Mouse (Mus musculus): ENCODE measurements around the gene Nfya. TPM values are rescaled to one million over a fixed set of nuclear protein-coding genes. Genes with fewer than 3 reads are reported as not detected.

Gene Nfya
- total RNA-seq, 2 experiments from 2014 or later: 24.3 to 26.5 TPM

DNA sequence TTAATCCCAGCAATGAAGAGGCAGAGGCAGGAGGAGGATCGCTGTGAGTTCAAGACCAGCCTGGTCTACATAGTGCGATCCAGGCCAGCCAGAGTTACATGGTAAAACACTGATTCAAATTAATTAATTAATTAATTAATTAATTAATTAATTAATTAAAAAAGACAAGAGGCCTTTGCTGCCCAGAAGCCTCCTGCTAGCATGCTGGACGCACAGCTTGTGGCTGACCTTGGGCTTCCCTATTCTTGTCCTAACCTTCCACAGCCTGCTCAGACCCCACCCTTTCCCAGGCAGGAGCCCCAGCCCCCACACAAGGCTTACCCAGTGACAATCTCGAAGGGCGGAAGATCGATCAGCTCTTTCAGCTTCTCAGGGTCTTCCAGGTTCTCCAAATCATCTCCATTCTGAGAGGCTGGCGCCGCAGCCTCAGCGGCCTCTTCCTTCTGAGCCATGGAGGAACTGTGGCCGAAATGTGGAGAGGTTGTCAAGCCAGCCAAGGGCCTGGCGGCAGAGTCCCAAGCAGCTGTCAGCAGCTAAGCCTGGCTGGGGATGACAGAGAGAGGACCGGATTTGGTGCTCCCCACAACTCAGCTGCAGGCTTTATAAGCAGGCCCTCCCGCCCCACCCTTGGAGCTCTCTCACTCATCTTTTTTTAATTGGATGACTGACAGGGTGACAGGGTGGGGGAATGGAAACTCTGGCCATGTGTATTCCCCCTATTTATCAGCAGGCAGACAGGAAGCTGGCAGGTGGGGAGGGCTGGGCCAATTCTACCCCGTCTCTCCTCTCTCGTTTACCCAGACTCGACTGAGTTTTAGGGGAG, 22.7 kb upstream of the Nfya start, which contains the start of gene Apobec2:
Gene Apobec2, minus strand, starts transcription at position 773 of the 823 bp plus-strand sequence.
- intact Hi-C loops (cut with DNase I): no loop called here
- DNase-seq: peak; percentile 65 to 82

- intact Hi-C loops (cut with DNase I): no loop called here
- DNase-seq: no peak
These were observed 21.3 kb upstream of the Nfya start for GRCm38 (mm10) chr17:48431054-48431453.

DNA sequence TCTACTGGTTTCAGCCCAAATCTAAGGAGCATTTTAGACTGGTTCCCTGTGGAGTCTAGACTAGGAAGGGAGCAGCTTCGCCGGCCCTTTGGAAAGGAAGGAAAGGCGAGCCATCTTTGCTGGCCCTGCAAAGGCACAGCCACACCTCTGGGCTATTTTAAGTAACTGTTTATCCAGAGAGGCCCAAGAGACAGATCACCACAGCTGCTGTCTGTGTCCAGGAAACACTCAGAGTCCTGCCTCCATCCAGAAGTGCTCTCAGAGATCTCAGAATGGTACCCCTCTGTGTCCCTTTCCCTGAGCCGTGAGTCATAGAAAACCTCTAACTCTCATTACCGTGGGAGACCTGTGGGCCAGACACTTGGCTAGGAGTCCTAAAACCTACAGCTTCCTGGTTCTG, 20.7 kb upstream of the Nfya start:
- intact Hi-C loops (cut with DNase I): no loop called here
- DNase-seq: peak; percentile 32 to 42

DNA sequence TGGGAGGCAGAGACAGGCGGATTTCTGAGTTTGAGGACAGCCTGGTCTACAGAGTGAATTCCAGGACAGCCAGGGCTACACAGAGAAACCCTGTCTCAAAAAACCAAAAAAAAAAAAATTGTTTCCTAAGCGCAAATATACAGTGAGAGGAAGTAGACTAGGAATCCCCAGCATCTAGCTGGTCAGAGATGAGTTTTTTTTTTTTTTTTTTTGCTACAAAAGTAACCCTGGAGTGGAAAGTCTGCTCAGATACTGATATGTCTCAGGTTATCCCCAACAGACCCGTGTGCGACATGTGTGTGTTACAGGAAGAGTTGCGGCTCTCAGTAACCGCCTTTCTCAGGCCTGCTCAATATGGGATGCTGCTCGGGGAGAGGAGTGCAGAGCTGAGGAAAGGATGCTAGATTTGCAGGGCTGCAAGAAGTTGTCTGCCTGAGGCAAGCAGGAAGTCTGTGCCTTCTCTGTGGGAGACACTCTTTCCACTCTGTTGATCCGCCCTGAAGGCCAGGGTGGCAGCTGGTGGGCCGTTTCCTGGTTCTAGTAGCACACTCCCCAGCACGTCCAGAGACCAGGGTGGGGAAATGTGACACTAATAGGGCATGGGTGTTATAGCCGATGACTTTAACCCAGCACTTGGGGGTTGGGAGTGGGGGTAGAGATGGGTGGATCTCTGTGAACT, 18.3 kb upstream of the Nfya start:
- DNase-seq: no peak
- intact Hi-C loops (cut with DNase I): no loop called here

DNA sequence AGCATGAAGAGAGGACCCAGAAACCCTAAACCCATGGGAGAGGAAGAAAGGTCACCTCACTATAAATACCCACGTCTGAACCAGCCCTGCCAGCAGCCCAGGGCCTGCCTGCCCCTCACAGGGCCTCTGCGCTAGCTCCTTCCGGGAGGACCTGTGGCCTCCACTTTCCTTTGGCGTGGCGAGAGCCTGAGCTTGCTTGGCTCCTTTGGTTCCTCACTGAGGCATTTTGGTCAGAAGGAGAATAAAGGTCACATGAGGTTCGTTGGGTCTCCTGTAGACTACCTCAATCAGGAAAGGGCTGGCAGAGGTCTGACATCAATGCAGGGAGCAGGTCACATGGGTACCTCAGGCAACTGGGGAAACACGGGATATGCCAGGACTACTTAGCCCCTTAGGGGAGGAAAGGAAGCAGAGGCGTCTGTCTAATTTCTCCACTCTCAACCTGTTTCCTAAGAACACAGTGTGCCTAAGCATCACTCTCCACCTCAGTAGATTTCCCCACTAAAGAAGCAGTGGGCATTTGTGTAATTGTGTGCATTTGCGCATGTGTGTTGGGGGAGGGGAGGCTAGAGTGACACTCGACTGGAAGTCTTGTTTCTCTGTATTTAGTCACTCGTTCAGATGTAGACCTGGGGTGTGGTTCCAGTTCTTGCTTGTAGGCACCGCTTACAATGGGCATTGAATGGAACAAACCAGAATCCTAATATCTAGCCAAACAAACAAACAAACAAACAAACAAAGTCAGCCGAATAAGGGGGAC, 17.5 kb upstream of the Nfya start:
- DNase-seq: peak; percentile 34 to 41
- intact Hi-C loops (cut with DNase I): no loop called here

- DNase-seq: peak in 1 of 2 experiments; percentile 22
- intact Hi-C loops (cut with DNase I): no loop called here
These were observed 16.3 kb upstream of the Nfya start for GRCm38 (mm10) chr17:48425823-48426612.

- no peak for DNase-seq
- intact Hi-C loops (cut with DNase I): no loop called here
These were observed 14.5 kb upstream of the Nfya start for GRCm38 (mm10) chr17:48424237-48424636.

- intact Hi-C loops (cut with DNase I): no loop called here
- DNase-seq: no peak
These were observed 9.9 kb upstream of the Nfya start for GRCm38 (mm10) chr17:48419571-48419970.

DNA sequence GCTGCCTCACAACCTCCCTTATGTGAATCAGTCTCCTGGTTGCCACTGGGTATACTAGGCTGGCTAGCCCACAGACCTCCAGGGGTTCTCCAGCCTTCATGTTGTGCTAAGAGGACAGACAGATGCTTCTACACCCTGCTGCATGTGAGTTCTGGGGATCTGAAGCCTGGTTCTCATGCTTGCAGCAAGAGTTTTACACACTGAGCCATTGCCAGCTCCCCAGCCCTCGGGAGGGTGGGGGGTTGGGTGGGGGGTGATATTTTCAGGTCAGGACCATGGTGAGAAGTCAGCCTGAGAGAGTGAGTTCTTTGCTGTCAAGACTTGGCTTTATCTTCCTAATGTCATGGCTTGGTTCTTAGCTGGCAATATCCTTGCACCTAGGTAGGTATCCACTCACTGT, 9.1 kb upstream of the Nfya start:
- intact Hi-C loops (cut with DNase I): no loop called here
- no peak for DNase-seq

GRCm38 (mm10) chr17:48418174-48418573, 8.5 kb upstream of the Nfya start:
- DNase-seq: peak in 1 of 2 experiments; percentile 20
- intact Hi-C loops (cut with DNase I): no loop called here

- intact Hi-C loops (cut with DNase I): loop anchor here (1.0 to 2.0 kb wide), 2 partner anchors 49 to 185 kb away; no protein-coding TSS in a partner anchor
- no peak for DNase-seq
These were observed 7.8 kb upstream of the Nfya start for GRCm38 (mm10) chr17:48417521-48417920.

DNA sequence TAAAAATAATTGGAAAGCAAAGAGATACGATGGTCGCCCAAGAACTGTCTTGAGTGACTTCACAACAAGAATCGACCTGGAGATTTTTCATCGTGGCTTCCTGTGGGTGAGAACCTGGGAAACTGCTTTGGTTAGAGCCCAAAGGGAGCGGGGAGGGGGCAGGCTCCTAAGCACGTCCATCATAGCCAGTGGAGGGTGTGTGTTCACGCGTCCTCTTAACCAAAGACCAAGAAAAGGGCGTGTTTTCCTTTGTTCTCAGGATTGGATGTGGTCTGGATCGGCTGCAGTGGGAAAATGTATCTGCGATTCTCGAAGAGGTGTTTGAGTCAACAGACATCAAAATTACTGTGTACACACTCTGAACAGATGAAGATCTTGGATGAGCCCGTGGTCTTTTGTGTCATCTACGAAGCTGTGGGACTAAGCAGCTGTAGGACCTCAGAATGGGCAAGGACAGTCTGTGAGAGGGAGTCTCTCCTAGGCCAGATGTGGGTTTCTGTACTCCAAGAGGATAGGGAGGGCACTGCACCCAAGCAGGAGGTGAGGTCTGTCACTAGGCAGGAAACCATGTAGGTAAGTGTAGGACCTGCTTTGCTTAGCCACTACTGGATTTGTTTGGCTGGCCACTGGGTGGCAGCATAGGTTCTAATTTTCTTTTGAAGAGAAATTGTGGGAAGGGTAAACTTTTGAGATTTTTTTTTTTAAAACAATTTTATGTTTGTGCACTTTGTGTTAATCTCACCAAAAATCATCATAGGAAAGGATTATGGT, 6.9 kb upstream of the Nfya start:
- DNase-seq: peak; percentile 65 to 77
- intact Hi-C loops (cut with DNase I): loop anchor here (1.0 to 2.0 kb wide), 2 partner anchors 50 to 186 kb away; no protein-coding TSS in a partner anchor

GRCm38 (mm10) chr17:48416011-48416410, 6.3 kb upstream of the Nfya start:
- intact Hi-C loops (cut with DNase I): loop anchor here (2.0 kb wide), 1 partner anchor 51 kb away; no protein-coding TSS in a partner anchor
- no peak for DNase-seq

DNA sequence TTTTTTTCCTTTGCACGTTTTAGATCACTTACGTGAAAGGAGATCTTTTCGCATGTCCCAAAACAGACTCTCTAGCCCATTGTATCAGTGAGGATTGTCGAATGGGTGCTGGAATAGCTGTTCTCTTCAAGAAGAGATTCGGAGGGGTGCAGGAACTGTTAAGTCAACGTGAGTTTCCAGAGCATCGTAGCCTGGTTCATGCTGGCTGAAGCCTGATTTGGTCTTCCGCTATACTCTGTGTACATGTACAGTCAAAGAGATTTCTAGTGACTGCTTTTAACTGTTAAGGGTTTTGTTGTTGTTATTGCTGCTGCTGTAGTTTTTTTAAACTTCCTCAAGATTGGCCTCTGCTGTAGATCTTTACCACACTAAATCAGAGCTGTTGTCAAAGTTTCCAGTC, 1.5 kb upstream of the Nfya start:
- intact Hi-C loops (cut with DNase I): no loop called here
- DNase-seq: no peak

DNA sequence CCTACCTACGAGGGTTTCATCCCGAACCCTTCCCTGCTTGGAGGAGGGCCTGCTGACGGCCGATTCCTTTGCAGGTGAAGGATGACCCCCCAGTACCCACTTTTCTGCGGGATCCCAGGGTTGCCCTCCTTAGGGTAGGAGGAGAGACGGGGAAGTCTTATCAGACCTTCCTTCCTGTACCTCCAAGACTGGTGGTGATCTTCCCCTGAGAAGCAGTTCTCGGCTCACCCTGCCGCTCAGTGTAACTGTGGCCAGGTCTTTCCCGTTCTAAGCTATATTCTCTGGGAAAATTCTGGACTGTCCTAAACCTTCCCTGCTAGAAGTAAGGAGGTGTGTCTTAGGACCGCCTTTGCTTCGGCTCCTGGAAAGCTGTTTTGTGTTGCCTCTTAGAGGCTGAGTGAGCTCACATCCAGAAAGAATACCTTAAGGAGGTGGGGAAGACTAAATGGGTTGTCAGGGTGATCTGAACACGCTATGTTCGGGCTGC, 636 bp upstream of the Nfya start:
- intact Hi-C loops (cut with DNase I): no loop called here
- DNase-seq: peak in 1 of 2 experiments; percentile 36

DNA sequence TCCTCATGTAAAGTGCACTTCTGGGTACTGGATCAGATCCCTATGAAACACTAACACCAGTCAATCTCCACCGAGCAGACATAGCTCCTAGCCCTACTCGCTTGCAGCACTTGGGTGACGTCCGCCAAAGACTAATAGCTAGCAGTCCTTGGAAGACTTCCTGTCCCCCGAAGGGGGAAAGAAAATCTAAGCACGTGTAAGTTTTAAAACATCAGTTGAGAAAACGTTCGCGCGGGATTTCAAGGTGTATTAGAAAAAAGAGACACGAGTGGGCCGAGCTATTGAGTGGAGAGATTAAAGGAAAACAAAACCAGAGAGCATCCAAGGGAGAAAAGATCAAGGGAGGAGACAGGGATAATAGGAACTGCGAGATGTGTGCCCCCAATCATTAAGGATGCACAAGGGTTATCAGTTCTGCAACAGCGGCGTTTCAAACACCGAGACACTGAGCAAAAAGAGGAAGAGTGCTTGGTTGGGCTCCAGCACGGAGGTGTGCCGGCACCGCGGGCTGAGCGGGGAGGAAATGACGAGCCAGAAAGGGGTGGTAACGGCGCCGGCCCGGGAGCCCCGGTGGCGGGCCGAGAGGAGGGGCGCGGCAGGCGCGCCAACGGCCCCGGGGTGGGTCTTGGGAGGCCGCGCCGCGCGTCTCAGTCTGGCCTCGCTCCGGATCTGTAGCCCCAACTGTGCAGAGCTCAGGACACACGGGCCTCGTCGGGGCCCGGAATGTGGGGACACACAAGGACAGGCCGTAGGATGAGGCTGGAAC, 997 bp downstream of the Nfya start:
- peak; percentile 77 to 81 for DNase-seq
- intact Hi-C loops (cut with DNase I): loop anchor here (5.0 kb wide), 1 partner anchor 131 kb away; no protein-coding TSS in a partner anchor

DNA sequence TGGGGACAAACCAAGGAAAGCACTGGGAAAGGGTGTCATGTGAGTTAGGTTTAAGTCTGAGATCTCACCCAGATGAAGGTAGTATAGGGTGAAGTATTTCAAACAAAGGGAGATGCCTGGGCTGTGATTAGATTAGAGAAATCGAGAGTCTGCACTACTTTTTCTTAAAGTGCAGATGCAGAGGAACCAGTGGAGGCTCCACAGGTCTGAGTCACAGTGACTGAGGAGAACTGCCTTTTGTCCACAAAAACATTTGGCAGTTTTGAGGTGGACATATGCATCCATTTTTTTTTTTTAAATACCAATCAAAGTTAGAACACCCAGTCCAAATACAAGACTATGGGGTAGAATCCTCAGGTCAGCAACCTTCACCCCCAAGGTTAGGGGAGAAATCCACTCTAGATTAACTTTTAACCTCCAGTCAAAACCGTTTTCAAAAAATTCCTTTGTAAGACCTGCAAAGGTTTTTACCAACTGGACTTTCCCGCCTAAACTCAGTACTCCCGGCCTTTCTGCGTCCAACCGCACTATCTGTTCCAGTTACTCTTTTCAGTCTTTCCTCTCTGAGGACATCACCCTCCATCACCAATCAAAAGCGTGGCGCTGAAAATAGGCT, 1.7 kb downstream of the Nfya start:
- intact Hi-C loops (cut with DNase I): loop anchor here (5.0 kb wide), 1 partner anchor 131 kb away; no protein-coding TSS in a partner anchor
- no peak for DNase-seq

- no peak for DNase-seq
- intact Hi-C loops (cut with DNase I): loop anchor here (5.0 kb wide), 1 partner anchor 130 kb away; no protein-coding TSS in a partner anchor
These were observed 2.6 kb downstream of the Nfya start for GRCm38 (mm10) chr17:48407154-48407553.
